Mouse (Mus musculus): ENCODE measurements around the gene Gng12. TPM values are rescaled to one million over a fixed set of nuclear protein-coding genes. Genes with fewer than 3 reads are reported as not detected.
"Not testable (repeated sequence)": the region's sequence is repeated elsewhere in the genome, so short reads cannot be mapped to it uniquely, and the experiment has no call there.

Gene Gng12
- total RNA-seq, 1 experiment, result 14.3 TPM

- in situ Hi-C loops (cut with MboI; ENCODE audit: low sequenced_read_pairs in 2 of 2, unreplicated experiment in 2 of 2), result no loop called here
- H3K9me3 ChIP-seq (ENCODE audit: control insufficient read depth, insufficient read depth, low read depth, low read length), result no peaks in the 10 kb centered on the region
- H3K36me3 ChIP-seq (ENCODE audit: control insufficient read depth, insufficient read depth, low read length, poor library complexity, severe bottlenecking), result no peaks in the 10 kb centered on the region
- no peak for DNase-seq (ENCODE audit: low read depth, low spot score)
- peaks cover 0 to 2% of the 10 kb centered on the region in 2 experiments; a peak in 1 of 4 replicates for H3K4me1 ChIP-seq (ENCODE audit: control insufficient read depth in 2 of 2, insufficient read depth in 2 of 2, low read length in 2 of 2, poor library complexity in 1 of 2)
- no peak overlapping the region for H3K4me3 ChIP-seq (ENCODE audit: insufficient read depth in 1 of 2, low read depth in 1 of 2, low read length in 2 of 2, poor library complexity in 1 of 2, severe bottlenecking in 1 of 2)
- TF ChIP-seq ZNF384 (IDR thresholded peaks at IDR 0.05; ENCODE audit: low read depth, low read length) (no peak), HCFC1 (IDR thresholded peaks at IDR 0.05; ENCODE audit: borderline replicate concordance, insufficient read depth, low read length) (no peak), CHD2 (IDR thresholded peaks at IDR 0.05; ENCODE audit: low read depth, low read length) (no peak), MAFK (IDR thresholded peaks at IDR 0.05; ENCODE audit: insufficient read depth, low read depth, low read length) (no peak), ZC3H11A (IDR thresholded peaks at IDR 0.05; ENCODE audit: borderline replicate concordance, low read depth, low read length) (no peak)
- no peak overlapping the region for H3K9ac ChIP-seq (ENCODE audit: insufficient read depth, low read depth, low read length, poor library complexity, severe bottlenecking)
- H3K27ac ChIP-seq (ENCODE audit: insufficient read depth, low read depth, low read length, poor library complexity, severe bottlenecking), result no peak overlapping the region
Observed at GRCm38 (mm10) chr6:66958466-66959235, 62.5 kb downstream of the Gng12 start.

- H3K4me3 ChIP-seq (ENCODE audit: insufficient read depth in 1 of 2, low read depth in 1 of 2, low read length in 2 of 2, poor library complexity in 1 of 2, severe bottlenecking in 1 of 2), result no peak overlapping the region
- TF ChIP-seq HCFC1 (IDR thresholded peaks at IDR 0.05; ENCODE audit: borderline replicate concordance, insufficient read depth, low read length), result no peak
- peak; percentile 84 for TF ChIP-seq ZNF384 (IDR thresholded peaks at IDR 0.05; ENCODE audit: low read depth, low read length)
- peak; percentile 53; the same call in 1 of the 2 replicates for TF ChIP-seq MAFK (IDR thresholded peaks at IDR 0.05; ENCODE audit: insufficient read depth, low read depth, low read length)
- no peak for TF ChIP-seq CHD2 (IDR thresholded peaks at IDR 0.05; ENCODE audit: low read depth, low read length)
- peak; percentile 97 for TF ChIP-seq ZC3H11A (IDR thresholded peaks at IDR 0.05; ENCODE audit: borderline replicate concordance, low read depth, low read length)
- in situ Hi-C loops (cut with MboI; ENCODE audit: low sequenced_read_pairs in 2 of 2, unreplicated experiment in 2 of 2), result loop anchor here in 1 of 2 experiments (10.0 kb wide), 1 partner anchor 202 kb away; no protein-coding TSS in a partner anchor
- no peak overlapping the region for H3K27ac ChIP-seq (ENCODE audit: insufficient read depth, low read depth, low read length, poor library complexity, severe bottlenecking)
- DNase-seq (ENCODE audit: low read depth, low spot score), result peak; percentile 44
- no peaks in the 10 kb centered on the region for H3K36me3 ChIP-seq (ENCODE audit: control insufficient read depth, insufficient read depth, low read length, poor library complexity, severe bottlenecking)
- H3K4me1 ChIP-seq (ENCODE audit: control insufficient read depth in 2 of 2, insufficient read depth in 2 of 2, low read length in 2 of 2, poor library complexity in 1 of 2), result peaks cover 0 to 2% of the 10 kb centered on the region in 2 experiments; a peak in 1 of 4 replicates
- H3K9ac ChIP-seq (ENCODE audit: insufficient read depth, low read depth, low read length, poor library complexity, severe bottlenecking), result no peak overlapping the region
- H3K9me3 ChIP-seq (ENCODE audit: control insufficient read depth, insufficient read depth, low read depth, low read length), result no peaks in the 10 kb centered on the region
Observed at GRCm38 (mm10) chr6:66962582-66963043, 66.4 kb downstream of the Gng12 start.

GRCm38 (mm10) chr6:66963068-66963467 lies 66.9 kb downstream of the Gng12 start:
- Histone ChIP-seq H3K4me3 (ENCODE audit: insufficient read depth in 1 of 2, low read depth in 1 of 2, low read length in 2 of 2, poor library complexity in 1 of 2, severe bottlenecking in 1 of 2) (no peak overlapping the region), H3K9me3 (ENCODE audit: control insufficient read depth, insufficient read depth, low read depth, low read length) (no peaks in the 10 kb centered on the region), H3K36me3 (ENCODE audit: control insufficient read depth, insufficient read depth, low read length, poor library complexity, severe bottlenecking) (no peaks in the 10 kb centered on the region), H3K27ac (ENCODE audit: insufficient read depth, low read depth, low read length, poor library complexity, severe bottlenecking) (no peak overlapping the region), H3K4me1 (ENCODE audit: control insufficient read depth in 2 of 2, insufficient read depth in 2 of 2, low read length in 2 of 2, poor library complexity in 1 of 2) (peaks cover 0 to 2% of the 10 kb centered on the region in 2 experiments; a peak in 1 of 4 replicates), H3K9ac (ENCODE audit: insufficient read depth, low read depth, low read length, poor library complexity, severe bottlenecking) (no peak overlapping the region)
- in situ Hi-C loops (cut with MboI; ENCODE audit: low sequenced_read_pairs in 2 of 2, unreplicated experiment in 2 of 2), result loop anchor here in 1 of 2 experiments (10.0 kb wide), 1 partner anchor 202 kb away; no protein-coding TSS in a partner anchor
- no peak for DNase-seq (ENCODE audit: low read depth, low spot score)
- no peak for TF ChIP-seq ZNF384 (IDR thresholded peaks at IDR 0.05; ENCODE audit: low read depth, low read length)
- no peak for TF ChIP-seq ZC3H11A (IDR thresholded peaks at IDR 0.05; ENCODE audit: borderline replicate concordance, low read depth, low read length)
- TF ChIP-seq CHD2 (IDR thresholded peaks at IDR 0.05; ENCODE audit: low read depth, low read length), result no peak
- no peak for TF ChIP-seq MAFK (IDR thresholded peaks at IDR 0.05; ENCODE audit: insufficient read depth, low read depth, low read length)
- no peak for TF ChIP-seq HCFC1 (IDR thresholded peaks at IDR 0.05; ENCODE audit: borderline replicate concordance, insufficient read depth, low read length)

GRCm38 (mm10) chr6:66963651-66964050 lies 67.5 kb downstream of the Gng12 start:
- H3K36me3 ChIP-seq (ENCODE audit: control insufficient read depth, insufficient read depth, low read length, poor library complexity, severe bottlenecking); H3K4me3 ChIP-seq (ENCODE audit: insufficient read depth in 1 of 2, low read depth in 1 of 2, low read length in 2 of 2, poor library complexity in 1 of 2, severe bottlenecking in 1 of 2); H3K9me3 ChIP-seq (ENCODE audit: control insufficient read depth, insufficient read depth, low read depth, low read length); DNase-seq (ENCODE audit: low read depth, low spot score); H3K27ac ChIP-seq (ENCODE audit: insufficient read depth, low read depth, low read length, poor library complexity, severe bottlenecking); H3K9ac ChIP-seq (ENCODE audit: insufficient read depth, low read depth, low read length, poor library complexity, severe bottlenecking); H3K4me1 ChIP-seq (ENCODE audit: control insufficient read depth in 2 of 2, insufficient read depth in 2 of 2, low read length in 2 of 2, poor library complexity in 1 of 2): not testable (repeated sequence)
- in situ Hi-C loops (cut with MboI; ENCODE audit: low sequenced_read_pairs in 2 of 2, unreplicated experiment in 2 of 2), result loop anchor here in 1 of 2 experiments (10.0 kb wide), 1 partner anchor 201 kb away; no protein-coding TSS in a partner anchor

Data from ES-E14 (cell line).